Mouse (Mus musculus): Measurements from ENCODE around the gene Plekhs1.
"Not testable (repeated sequence)": the region's sequence is repeated elsewhere in the genome, so short reads cannot be mapped to it uniquely, and the experiment has no call there.

Gene Plekhs1

DNA sequence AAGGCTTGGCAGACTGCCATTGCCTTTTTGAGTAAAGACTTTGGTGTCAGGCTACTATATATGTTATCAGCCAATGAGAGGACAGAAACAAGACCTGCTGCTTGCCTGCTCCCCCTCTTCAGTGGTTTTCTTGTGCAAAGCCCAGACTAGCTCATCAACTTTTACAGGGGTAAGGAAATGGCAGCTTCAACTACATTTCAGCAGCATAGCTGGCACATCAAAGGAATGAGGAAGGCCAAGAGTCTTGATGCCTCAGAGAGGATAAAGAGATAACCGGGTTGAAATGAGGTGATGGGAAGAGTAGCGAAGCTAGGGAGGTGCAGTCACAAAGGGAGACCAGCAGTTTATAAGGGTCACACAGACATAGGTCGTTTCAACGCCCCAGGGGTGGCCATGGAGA is 3.9 kb upstream of the Plekhs1 start:
- no peak for DNase-seq (ENCODE audit: low spot score in 2 of 2)

DNA sequence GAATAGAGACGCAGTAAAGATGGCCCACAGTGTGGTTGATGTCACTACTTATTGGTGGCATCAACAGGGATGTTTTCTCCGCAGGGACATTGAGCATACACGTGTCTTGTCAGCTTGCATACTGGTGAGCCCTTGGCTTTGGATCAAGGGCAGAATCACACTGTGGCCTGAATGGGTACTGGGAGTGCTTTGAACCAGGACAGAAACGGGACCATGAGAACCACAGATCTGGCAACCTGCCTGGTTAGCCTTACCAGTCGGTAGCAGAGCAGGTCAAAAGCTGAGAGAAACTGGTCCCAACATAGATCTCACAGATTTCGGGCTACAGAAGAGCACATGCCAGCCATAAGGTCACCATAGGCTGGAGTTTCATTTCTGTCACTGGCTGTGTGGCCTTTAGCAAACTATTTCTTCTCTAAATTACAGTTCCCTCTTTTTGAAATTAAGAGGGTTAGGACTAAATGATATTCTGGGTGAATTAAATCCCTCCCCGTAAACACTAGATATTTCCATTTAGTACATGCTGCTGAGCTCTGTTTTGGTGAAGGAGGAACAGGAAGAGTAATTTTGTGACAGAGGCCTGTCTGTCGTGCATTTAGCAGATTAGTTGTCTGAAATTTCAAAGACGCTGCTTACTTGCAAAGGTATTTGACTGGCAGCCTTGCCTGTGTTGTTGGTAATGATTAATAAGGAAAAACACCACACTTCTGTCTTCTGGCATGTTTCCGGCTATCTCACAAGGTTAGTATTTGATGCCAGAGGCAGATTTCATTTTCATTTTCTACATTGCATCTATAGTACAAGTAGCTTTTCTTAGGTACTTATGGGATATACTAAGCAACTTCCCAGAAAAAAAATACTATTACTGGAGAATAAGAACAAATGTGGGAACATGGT is 2.0 kb upstream of the Plekhs1 start:
- no peak for DNase-seq (ENCODE audit: low spot score in 2 of 2)

DNA sequence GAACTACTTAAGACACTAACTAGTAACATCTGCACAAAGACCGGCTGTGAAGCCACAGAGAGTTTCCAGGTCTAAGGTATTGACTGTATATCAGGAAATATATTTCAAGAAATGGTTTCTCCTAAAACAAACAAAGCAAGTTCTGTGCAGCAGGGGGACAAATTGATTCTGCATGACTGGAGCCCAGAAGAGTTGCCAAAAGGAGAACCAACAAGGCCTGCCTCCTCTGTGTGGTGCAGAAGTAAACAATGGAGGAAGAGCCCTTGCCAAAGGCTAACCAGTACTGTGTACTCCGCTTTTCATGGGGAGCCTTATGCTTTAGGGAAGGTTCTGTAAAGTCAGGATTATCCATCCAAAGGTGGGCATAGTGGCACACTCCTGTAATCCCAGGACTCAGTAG is 1.2 kb upstream of the Plekhs1 start:
- no peak for DNase-seq (ENCODE audit: low spot score in 2 of 2)

DNA sequence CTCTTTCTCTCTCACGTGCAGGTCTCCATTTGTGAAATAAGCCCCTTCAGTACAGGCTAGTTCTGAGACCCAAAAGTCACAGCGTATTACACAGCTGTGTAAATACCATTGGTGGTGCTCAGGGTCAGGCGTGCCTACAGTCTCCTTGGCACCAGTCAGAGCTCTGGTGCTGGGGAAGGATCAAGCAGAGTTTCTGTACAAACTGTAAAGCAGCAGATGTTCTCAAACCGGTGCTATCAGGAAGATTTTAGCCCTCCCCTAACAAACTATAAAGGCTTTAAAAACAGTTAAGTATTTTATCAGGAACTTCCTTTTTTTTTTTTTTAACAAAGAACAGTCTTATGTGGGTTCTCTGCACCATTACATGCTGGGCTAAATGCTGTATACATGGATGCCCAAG is 1.3 kb downstream of the Plekhs1 start:
- DNase-seq (ENCODE audit: low spot score in 2 of 2): no peak

DNA sequence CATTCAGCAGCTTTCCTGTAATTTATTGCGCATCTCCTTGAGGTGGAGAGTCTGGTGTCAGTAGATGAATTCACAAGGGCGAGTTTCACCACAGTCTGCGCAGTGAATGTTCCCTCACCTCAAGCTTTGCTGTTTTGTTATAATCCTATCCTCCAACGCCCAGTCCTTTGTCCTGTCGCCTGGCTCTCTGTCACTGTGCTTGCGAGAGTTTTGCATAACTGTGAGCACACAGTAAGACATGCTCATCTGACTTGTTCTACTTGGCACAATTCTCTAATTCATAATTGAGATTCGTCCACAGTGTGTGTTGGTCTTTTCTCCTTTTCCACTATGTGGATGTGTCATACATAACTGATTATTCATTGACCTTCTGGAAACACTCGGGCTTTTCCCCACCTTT is 5.0 kb downstream of the Plekhs1 start:
- DNase-seq (ENCODE audit: low spot score in 2 of 2): no peak

DNA sequence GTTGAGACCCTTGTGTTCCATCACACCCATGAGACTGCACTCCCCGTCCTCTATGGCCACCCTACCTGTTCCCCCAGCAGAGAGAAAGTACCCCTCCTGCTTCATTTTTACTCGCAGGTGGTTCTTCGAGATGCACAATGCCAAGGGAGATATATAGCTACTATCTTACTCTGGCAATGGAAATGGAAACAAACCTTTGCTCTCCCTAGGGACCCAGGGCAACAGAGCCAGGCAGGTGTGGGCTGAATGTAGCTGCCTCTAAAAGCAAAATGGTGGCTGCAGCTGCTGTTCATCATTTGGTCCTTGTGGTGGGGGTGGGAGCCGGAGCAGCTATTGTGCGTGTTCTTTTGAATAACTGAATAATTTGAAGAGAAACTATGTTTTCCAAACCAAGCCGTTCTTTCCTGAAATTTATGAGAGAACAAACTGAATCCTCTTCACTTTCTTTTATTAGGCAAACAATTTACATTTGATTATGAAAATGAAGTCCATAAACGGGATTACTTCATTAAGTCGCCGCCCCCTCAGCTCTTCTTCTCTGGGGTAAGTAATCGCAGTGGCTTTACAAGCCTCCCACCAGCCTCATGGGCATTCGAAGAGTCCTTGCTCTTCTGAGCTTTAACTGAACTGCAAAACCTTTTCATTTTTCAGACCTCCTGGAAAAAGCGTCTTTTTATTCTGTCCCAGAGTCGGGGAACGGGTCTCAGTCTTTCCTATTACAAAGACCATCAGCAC is 9.0 kb downstream of the Plekhs1 start:
- DNase-seq (ENCODE audit: low spot score in 2 of 2): no peak

DNA sequence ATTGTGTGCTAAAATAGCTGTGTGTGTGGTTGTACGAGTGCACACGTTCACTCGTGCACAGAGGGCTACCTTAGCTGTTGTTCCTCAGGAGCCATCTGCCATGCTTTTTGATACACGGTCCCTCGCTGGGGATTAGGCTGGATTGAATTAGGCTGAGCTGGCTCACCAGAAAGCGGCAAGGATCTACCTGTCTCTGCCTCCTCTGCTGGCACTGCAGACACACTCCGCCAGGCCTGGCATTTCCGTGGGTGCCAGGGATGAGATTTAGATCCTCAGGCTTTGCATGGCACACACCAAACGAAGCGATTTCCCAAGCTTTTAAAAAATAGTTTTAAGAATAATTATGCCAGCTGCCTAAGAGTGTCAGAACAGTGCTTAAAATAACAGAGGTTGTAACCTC is 10.5 kb downstream of the Plekhs1 start:
- no peak for DNase-seq (ENCODE audit: low spot score in 2 of 2)

DNA sequence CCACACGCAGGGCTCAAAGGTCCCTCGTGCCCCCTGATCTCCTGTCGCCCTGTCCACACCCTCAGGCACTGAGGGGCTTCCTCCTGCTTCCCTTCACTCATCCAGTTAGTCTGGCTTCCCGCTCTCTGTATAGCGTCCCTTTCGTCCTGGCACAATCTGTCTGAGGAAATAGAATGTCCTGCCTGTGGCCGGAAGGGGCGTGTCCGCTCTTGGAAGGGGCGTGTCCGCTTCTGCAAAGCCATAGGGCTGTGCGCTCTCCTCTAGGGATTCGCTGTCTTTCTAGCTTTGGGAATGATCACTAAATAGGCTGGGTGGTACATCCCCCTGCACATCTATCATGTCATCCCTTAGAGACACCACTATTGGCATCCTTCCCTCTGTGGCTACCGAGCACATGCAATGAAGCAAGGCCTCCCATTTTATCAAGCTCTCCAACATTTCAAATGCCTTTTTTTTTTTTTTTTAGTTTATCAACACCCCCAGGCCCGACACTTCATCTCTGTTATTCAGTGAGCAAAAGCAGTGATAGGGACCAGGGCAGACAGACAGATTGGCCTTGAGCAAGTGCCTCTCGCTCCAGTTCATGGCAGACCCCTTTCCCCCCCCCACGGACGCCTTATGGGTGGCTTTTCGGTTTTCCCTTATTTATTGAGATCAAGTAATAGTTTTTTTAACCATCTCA is 13.6 kb downstream of the Plekhs1 start:
- no peak for DNase-seq (ENCODE audit: low spot score in 2 of 2)

DNA sequence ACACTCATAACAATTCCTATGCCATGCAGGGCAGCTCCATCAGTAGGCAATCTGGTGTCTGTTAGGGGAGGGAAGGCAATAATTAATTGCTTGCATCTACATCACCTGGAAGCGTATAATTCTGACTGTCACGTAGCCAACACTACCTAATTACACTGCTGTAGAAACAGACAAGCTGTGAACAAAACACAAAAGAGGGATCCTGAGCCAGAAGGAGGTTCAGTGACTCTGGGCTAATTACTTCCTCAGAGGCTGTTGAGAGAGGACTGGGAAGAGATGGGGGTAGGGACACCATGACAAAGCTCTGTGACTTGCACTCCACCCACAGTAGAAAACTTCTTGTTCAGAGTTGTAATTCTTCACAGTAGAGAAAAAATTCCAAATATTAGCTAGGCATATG is 15.1 kb downstream of the Plekhs1 start:
- DNase-seq (ENCODE audit: low spot score in 2 of 2): no peak

DNA sequence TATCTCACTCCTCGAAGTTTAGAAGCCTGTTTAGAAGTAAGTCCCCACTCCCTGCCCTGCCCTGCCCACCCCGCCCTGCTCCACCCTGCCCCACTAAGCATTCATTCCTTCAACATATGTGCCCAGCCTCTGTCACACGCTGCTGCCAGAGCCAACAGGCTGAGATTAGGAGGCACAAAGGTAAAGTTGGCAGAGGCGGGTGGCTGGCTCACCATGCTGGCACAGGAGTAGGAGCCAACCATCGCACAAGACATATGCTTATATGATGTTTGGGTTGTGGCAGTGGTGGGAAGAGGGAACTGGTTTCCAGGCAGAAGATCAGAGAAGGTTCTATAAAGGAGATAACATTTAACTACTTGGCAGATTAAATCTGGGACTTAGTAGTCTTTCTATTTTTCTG is 15.8 kb downstream of the Plekhs1 start:
- no peak for DNase-seq (ENCODE audit: low spot score in 2 of 2)

DNA sequence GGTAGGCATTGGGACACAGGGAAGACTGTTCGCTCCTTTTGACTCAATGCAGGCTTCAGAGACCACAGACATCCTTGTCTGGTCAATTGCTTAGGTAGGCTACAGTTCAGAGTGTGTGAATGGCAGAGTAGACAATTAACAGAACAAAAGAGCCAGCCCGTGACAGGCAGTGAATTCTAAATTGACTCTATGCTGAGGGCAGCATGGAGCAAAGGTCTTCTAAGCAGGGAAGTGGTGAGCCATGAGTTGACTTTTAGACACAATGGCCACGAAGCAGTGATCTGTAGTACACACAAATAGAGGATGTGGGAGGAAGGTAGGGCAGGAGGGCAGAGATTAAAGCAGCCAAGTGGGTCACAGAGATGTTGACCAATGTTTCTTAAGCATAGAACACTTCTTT is 16.4 kb downstream of the Plekhs1 start:
- DNase-seq (ENCODE audit: low spot score in 2 of 2): no peak

DNA sequence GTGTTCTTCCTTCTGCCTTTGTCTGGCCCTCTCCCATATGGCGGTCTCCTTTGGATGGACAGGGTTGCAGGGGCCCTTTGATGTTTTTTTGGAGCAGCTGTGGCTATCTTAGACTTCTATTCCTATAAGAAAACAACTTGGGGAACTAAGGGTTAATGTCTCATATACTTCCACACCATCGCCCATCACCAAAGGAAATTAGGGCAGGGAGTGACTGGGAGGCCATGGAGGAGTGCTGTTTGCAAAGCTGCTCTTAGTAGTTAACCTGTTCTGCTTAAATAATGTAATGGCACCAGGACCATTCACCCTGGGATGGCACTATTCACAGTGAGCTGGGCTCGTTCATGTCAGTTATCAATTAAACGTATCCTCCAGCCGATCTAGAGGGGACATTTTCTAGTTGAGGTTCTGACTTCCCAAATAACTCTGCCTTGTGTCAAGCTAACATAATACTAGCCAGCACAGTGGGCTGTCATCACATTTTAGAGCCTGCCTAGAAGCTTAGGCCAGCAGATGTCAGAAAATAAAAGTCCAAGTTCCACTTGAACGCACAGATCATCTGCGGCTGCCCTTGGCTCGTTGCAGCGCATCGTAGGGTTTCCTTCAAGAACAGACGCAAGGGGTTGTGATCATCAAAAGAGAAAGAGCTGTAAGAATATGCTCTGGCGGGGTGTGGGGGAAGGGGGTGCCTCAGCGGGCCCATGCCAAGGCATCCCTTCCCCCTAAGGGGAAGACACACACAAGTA is 23.4 kb downstream of the Plekhs1 start:
- no peak for DNase-seq (ENCODE audit: low spot score in 2 of 2)

DNA sequence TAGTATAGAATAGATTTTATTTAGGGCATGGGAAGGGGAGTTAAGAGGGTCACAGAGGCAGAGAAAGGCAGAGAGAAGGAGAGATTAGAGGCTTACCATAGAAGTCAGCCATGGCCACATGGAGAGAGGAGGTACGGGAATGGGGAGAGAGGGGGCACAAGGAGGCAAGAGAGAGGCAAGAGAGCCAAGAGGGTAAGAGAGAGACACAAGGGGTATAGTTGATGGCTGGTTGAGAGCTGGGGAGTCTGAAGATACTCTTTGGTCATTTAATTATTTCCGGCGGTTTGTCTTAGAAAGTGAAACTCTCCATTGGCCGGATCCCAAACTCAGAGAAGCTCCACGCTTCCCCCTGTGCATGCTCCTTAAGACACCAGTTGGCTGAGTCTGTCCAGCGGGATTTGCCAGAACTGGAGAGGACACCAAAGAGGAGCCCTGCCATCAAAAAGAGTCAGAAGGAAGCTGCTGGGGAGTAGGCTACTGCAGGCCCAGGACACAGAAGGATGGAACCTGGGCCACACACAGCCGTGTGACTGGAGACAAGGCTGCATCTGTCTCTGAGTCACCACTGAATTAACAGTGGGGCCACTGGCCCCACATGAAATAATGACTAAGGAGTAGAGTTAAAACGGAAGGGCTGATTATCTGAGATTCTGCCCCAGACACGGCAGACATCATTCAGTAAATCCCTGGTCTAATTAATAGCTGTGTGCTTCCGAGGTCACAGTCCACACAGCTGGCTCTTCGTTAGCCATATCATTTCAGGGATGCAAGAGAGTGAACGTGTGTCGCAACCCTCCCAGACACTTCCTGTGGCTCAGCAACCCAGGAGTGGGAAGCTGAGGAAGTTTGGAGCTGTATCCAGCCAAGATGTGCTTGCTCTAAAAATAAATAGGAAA is 24.2 kb downstream of the Plekhs1 start:
- DNase-seq (ENCODE audit: low spot score in 2 of 2): peak; percentile 66 to 69

DNA sequence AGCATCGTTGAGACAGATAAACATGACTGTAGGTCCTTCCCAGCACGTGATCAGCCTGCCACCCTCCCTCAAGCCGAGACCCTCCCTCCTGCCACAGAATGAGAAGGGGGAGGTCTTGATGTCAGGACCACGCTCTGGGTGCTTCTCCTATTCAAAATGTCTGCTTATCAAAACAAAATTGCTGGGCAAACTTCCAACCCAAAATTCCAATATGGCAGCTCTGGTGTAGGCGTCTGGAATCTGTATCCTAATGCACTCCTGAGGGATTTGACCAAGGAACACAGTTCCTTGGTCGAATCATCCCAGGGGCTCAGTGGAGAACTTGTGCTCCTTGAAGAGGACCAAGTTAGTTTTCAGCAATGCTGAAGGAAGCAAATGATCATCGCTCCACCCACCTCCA is 25.5 kb downstream of the Plekhs1 start:
- no peak for DNase-seq (ENCODE audit: low spot score in 2 of 2)

DNA sequence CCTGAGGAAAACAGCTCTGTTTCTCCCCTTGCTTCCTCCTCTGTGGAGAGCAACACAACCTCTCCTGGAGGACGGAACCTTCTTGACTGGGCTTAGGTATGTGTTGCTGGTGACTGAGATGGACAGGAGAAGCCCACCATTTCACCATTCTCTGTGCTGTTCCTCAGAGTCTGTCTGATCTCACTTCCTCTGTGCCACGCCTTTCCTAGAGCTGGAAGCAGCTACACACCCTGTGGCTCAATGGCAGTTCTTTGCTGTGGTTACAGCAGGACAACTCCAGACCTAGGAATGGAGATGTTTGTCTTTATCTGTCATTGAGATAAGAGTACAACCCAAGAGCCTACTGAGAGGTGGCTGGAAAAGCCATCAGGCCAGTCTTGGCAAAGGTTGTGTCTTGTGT is 25.9 kb downstream of the Plekhs1 start:
- no peak for DNase-seq (ENCODE audit: low spot score in 2 of 2)

DNA sequence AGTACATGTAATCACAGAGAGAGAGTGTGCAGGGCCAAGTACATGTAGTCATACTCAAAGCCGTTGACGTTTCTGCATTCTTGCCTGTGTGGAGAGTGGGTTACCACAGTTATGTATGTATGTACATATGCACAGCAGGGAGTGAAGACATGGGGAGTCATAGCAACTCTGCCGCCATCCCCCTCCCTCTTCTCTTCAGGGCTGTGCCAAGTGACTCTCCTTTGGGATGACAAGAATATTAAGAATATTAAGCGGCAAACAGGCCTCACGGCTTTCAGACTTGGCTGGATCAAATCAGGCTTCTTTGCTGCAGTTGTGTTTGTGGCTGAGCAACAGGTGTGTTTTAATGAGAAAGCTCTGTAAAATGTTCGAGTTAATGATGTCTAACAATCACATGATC is 28.2 kb downstream of the Plekhs1 start:
- no peak for DNase-seq (ENCODE audit: low spot score in 2 of 2)

DNA sequence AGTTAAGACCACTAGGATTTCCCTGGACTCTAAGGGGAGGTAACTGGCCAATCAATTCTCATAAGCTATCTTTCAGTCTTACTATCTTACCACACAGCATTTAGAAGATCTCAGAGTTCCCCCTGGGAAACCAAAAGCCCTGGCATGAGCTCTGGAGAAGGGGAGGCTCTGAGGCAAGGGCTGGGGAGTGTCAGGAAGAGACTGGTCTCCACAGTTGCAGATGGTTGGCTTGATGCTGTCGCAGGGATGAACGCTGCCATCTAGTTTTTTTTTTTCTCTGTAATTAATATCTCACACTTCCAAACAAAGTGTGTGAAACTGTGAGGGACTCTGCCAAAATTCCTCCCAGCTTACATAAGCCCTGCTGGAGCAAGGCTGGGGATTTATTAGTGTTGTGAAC is 32.7 kb downstream of the Plekhs1 start:
- not testable (repeated sequence) for DNase-seq (ENCODE audit: low spot score in 2 of 2)

DNA sequence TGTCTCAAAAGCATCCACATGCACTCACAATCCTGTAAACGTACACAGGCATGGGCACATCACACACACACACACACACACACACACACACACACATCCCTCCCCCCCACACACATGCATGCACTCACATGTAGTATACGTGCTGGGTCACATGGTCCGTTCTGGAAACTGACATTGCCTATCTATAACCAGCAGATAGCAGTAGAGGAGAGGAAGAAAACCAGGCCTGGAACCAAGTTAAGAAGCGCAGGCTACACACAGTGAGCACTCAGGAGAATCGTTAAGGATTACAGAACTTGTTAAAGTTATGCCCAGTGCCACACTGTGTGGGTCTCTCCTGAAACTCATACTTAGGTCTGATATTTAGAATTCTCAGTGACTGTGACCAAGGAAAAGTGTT is 41.6 kb downstream of the Plekhs1 start:
- not testable (repeated sequence) for DNase-seq (ENCODE audit: low spot score in 2 of 2)

DNA sequence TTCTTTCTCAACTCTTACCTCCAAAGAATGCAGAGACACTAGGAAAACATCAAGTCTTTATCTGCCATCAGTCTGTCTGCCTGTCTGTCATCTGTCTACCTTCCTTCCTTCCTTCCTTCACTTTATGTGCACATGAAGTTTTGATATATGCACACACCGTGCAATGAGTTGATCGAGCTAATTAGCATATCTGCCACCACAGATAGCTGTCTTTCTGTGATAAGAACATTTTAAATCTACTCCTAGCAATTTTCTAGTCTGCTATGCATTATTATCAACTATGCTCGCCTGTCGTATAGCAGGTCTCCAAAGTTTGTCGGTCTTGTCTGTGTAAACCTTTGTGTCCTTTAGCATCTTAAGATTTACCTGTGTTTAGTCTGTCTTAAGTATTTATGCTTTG is 42.1 kb downstream of the Plekhs1 start:
- not testable (repeated sequence) for DNase-seq (ENCODE audit: low spot score in 2 of 2)

DNA sequence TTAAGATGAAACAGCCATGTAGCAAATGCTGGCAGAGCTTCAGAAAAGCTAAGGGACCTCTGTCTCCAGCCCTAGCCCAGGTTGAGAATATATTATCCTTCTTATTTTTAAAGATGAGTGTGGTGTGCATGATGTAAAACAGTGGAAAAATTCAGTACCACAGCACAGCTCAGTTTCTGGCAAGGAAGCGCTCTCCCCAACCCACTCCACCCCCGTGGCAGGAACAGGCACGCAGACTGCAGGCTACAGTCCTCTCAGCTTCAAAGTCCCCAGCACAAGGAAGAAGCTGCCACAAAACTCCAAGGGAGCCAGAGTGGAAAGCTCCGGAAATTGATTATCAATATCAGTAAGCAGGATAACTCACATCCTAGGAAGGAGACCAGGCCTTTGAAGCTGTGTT is 49.8 kb downstream of the Plekhs1 start:
- DNase-seq (ENCODE audit: low spot score in 2 of 2): not testable (repeated sequence)

DNA sequence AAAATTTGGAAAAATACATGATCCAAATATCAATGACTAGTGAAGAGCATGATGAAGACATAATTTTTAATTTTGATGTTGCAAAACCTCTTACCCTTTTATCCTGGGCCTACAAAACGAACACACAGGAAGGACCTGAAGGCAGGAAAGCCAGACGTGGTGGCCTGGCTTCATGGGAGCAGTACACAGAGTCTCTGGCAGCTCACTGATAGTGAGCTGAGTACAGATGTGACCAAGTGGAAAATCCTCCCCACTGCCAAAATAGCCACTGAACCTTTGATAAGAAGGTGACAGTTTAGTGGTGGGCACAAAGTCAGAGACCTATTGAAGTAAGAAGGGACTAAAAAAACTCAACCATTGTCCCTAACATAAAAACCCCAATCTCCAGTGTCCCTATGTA is 52.1 kb downstream of the Plekhs1 start:
- DNase-seq (ENCODE audit: low spot score in 2 of 2): not testable (repeated sequence)

All from heart, adult 9 months (tissue).